14 mouse cellular contexts compared by ENCODE assay signal in genomic region chr9:103941901-103942260, GRCm38 (mm10).
"Had no signal": no experiment of that assay in that cellular context is flagged by ENCODE, and none has a peak within 500 bp of the region (broad histone marks: within the 10 kb centered on the region; RNA-seq: fewer than 3 reads in every experiment).

No protein-coding gene starts in this region.

- H3K9ac ChIP-seq: neural tube, embryonic 13.5 days; neural tube, embryonic 15.5 days; stomach, embryonic 15.5 days had no signal

- H3K36me3 ChIP-seq: neural tube, embryonic 13.5 days; neural tube, embryonic 15.5 days; stomach, embryonic 15.5 days had no signal

- H3K4me1 ChIP-seq: neural tube, embryonic 13.5 days; neural tube, embryonic 15.5 days; stomach, embryonic 15.5 days had no signal

- H3K4me3 ChIP-seq: neural tube, embryonic 13.5 days; neural tube, embryonic 15.5 days; stomach, embryonic 15.5 days had no signal

- DNase-seq: right cerebral cortex, adult 18-20 months; right cerebral cortex, postnatal 14 days; right cerebral cortex, postnatal 4 days; spleen, adult 18-20 months; thymus, adult 18-20 months; thymus, adult 2 months; thymus, postnatal 14 days; thymus, postnatal 25 days; thymus, postnatal 36 days; thymus, postnatal 4 days had no signal

- H3K9me3 ChIP-seq: neural tube, embryonic 15.5 days; stomach, embryonic 15.5 days had no signal

- H3K27ac ChIP-seq: neural tube, embryonic 13.5 days; neural tube, embryonic 15.5 days; stomach, embryonic 15.5 days; stomach, postnatal 0 days had no signal

- H3K27me3 ChIP-seq: neural tube, embryonic 13.5 days; neural tube, embryonic 15.5 days; stomach, embryonic 15.5 days had no signal

- H3K4me2 ChIP-seq: neural tube, embryonic 13.5 days; neural tube, embryonic 15.5 days; stomach, embryonic 15.5 days had no signal
